Mouse (Mus musculus) naive thymus-derived CD4-positive, alpha-beta T cell, adult 2 months (primary cell): Measurements from ENCODE around the gene Cox8b.

Source experiments
- DNase-seq: peaks from one replicate; pipeline ENCODE4 v3.0.0-alpha.2; 2011; ENCODE audit warnings: low read depth

Gene Cox8b

DNA sequence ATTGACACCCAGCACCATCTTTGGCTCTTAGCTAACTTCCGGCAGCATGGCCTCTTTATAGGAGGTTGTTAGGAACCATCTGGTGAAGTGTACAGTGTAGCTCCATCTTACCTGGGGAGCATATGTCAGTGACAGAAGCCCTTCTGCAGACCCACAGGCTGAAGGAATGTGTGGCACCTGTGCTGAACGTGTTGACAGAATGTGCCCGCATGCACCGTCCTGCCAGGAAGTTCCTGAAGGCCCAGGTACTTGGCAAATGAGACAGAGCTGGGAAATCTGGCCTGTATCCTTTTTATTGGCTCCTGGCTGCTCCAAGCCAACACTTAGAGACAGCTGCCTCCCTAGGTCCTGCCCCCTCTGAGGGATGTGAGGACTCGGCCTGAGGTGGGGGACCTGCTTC, 39.5 kb downstream of the Cox8b start:
- no peak for DNase-seq

DNA sequence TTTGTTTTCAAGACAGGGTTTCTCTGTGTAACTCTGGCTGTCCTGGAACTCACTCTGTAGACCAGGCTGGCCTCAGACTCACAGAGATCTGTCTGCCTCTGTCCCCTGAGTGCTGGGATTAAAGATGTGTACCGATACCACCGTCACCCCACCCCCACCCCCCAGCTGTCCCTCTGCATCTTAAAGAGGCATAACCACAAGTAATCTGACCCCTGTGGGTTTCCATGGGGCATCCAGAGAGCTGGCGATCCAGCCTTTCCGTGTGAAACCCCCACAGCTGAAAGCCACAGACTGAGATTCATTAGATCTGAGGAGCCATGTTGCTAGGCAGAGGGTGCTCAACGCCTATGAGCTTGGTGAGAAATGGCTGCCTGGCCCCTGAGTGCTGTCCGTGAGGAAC, 40.2 kb downstream of the Cox8b start:
- DNase-seq: no peak

GRCm38 (mm10) chr7:140858746-140859145, 41.5 kb downstream of the Cox8b start:
- no peak for DNase-seq

- DNase-seq: peak; percentile 28
These were observed 42.4 kb downstream of the Cox8b start, which contains the start of gene Bet1l for GRCm38 (mm10) chr7:140857550-140858505. Gene Bet1l (minus strand): TSS chr7:140857577.

DNA sequence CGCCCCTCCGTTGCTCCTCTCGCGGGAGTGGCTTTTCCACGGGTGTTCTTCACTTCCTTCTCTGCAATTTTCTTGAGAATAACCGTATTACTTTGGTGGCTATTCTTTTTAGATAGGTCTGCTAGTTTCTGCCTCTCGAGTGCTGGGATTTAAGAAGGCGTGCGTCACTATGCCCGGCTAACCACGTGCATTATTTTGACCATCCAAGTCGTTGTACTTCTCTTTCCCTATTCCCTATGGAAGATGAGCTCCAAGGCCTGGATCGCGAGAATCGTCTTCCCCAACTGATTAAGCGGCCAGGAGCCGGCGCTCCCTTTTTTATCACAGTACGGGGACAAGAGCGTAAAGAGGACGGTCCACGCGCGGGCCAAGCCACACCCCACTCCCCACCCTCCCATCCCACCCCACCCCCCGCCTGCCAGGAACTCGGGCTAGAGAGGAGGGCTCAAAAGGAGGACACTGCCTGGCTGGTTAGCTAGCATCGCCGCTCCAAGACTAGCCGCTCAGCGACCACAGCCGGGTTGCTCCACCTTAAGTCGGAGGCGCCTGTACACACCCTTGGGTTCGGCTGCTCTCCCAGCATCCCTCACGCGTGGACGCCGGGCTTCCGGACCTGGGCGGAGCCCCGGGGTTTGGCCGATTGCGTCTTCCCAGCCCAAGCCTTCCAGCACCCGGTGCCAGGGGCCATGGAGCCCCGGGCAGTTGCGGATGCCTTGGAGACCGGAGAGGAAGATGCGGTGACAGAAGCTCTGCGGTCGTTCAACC, 43.3 kb downstream of the Cox8b start, which contains the start of gene Ric8a:
Gene Ric8a, plus strand, starts transcription at position 173 of the 765 bp plus-strand sequence.
- peak; percentile 82 for DNase-seq

- peak; percentile 77 for DNase-seq
These were observed 44.1 kb downstream of the Cox8b start, which contains the start of gene Gm45785 for GRCm38 (mm10) chr7:140855860-140856784. Gene Gm45785 (minus strand): TSS chr7:140856331.

- no peak for DNase-seq
These were observed 45.1 kb downstream of the Cox8b start for GRCm38 (mm10) chr7:140855181-140855580.

DNA sequence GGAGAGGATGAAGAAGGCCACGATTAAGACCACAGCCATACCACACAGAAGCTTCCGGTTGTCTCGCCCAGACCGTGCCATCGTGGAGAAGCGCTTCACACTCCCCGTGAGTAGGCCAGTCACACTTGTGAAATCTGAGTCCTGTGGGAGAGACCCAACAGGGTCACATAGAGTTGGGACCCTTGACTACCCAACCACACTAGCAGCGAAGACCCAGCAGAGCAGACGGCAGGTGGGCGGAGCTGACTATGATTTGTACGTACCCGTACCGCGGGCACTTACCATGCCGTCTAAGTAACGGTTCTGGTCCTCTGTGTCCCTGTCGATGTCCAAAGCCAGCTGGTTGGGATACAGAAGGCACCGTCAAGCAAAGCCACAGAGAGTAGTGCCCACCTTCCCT, 45.8 kb downstream of the Cox8b start:
- DNase-seq: no peak

- DNase-seq: no peak
These were observed 46.9 kb downstream of the Cox8b start for GRCm38 (mm10) chr7:140853386-140853785.

- no peak for DNase-seq
These were observed 48.3 kb downstream of the Cox8b start for GRCm38 (mm10) chr7:140851916-140852315.
